Mouse (Mus musculus): ENCODE results near the gene St8sia1.

The St8sia1 gene

DNA sequence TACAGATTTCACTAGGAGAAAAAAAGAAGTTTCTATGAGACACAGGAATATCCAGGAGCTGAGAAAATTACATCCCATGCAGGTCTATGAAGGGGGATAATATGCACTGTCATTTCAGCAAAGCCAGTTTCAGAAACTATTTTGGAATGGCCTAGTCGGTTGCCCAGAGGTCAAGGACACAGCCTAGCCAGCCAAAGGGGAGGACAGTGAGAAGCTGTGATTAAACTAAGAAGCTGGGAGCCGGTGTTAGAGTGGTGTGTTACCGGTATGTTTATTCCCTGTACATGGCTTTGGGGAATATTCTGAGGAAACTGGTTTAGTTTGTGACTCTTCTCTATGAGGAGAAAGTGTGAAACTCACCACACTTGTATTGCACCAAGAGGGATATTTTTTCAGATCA is 68.9 kb downstream of the St8sia1 start:
- no peak for DNase-seq

DNA sequence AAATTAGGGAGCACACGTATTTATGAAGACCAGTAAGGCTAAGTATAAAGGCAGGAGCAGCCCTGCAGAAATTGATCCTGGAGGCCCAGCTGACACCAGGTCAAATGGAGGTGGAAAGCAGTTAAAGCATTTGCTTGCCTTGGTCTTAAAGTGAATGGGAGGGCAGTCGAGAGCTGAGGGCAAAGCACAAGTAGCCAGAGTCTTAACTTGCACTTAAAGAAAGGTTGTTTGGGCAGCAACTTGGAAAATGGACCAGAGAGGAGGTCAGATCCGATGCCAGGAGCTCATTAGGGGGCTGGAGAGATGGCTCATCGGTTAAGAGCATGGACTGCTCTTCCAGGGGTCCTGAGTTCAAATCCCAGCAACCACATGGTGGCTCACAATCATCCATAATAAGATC is 70.5 kb downstream of the St8sia1 start:
- DNase-seq: peak in 1 of 2 experiments; percentile 27

DNA sequence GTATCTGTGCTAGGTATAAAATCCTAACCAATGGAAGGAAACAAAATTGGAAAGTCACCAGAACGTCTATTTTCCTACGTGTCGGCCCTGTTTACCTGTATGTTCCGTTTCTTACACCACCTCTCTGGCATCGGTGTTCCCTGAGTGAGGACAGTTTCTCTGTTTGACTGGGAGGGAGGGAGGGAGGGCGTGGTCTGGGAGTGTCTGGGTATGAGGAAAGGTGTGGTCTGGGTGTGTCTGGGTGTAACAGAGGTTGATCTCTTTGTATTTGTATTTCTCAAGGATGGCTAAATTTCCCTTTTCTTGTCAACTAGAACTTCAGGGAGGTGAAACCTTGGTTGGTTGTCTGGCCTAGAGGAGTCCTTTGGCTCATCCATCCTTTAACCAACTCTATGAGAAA is 73.9 kb downstream of the St8sia1 start:
- no peak for DNase-seq

DNA sequence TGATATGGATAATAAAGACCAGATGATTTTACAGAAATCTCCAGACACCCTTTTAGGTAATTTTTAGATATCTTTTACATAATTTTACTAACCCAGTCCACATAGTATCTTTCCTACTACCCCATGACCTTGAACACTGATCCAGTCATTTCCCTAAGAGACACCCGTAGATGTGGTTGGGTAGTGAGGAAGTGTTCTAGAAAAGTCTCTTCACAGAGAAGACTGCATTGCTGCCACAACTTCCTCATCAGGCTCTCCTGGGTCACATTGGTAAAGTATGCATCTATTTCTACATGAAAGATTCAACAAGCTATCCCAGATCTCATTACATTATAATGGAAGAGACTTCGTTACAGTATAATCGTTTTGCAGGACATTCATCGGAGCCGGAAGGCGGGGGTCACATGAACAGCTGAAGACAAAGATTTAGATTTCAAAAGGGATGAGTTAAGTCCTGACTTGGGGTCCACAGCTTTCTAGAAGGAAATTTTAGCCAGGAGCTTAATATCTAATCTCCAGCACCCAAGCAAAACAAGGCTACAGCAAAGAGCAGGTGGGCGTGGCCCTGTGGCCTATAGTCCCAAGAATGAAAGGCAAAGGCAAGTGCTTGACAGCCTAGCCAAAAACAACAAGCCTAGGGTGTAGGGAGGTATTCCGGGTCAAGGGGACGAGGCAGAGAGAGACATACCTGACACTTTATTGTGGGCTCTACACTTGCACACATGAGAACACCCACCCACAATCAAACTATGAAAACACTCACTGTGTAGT is 75.1 kb downstream of the St8sia1 start:
- peak in 1 of 2 experiments; percentile 49 for DNase-seq

GRCm38 (mm10) chr6:142888346-142888745 is 75.9 kb downstream of the St8sia1 start:
- no peak for DNase-seq

DNA sequence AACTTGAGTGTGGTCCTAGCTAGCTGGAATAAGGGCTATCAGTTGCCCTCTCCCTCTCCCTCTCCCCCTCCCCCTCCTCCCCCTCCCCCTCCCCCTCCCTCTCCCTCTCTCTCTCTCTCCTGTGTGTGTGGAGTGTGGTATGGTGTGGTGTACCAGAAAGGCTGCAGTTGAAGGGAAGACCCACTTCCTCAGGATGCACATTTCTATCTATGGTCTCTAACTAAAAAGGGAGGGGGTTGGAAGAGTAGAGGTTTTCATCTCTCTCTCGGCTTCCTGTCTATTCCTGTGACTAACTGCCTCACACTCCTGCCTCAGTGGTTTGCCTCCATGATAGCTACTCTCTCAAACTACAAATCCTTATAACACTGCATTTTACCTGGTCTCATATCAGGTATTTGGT is 76.9 kb downstream of the St8sia1 start:
- no peak for DNase-seq

DNA sequence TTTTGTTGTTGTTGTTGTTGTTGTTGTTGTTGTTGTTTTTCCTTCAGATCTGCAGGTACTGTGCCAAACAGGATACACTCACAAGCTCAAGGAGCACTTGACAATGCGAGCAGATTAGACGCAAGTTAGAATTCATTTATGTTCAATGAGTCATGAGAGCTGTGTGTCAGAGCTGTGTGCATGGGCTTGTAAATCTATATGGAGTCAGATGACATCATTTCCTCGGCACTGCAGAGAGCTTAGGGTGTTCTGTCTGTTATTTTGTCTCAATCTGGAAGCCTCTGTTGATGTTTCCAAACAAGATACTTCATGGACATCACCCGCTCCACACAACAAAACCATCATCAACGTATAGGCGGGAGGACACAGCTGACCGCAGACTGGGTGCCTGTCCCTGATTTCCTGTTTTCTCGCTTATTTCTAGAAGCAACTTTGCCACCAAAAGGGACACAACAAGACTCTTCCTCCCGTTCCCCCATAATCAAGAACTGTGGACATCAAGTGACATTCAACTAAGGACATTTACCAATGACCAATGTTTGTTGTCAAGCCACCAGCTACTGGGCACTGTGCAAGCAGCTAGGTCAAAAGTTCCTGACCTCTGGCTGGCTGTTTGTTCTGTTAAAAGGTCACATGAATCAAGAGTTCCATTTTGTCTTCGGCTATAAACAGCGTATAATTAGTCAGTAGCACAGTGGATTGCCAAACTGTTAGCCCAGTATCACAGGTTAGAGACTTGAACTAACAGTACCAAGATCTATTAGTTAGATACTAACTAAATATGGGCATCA is 78.7 kb downstream of the St8sia1 start:
- DNase-seq: no peak

- DNase-seq: no peak
These were observed 80.1 kb downstream of the St8sia1 start for GRCm38 (mm10) chr6:142884128-142884527.

DNA sequence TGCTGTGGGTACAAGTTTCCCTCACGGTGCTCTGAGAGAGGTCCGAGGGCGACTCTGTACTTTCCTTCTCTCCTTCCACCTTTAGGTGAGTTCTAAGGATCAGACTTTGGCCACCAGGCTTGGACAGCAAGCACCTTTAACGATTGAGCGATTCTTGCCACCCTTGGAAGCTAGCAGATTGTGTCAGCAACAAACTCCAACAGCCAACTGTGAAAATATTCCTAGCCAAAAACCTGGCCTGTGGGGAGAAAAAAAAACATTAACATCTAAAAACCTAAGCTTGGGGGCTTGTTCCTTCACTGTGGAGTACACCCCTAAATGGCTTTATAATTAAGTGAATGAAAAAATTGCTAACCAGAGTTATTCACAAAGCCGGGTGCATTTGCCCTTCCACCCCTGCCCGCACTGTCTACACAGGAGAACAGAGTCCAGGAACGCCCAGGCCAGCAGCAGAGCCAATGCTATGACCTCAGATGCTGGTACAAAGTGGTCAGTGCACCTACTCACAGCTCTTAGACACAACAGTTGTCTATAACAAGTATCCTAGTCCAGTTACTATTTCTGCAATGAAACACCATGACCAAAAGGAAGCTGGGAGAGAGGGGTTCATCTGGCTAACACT is 83.3 kb downstream of the St8sia1 start:
- peak; percentile 86 to 87 for DNase-seq

- peak; percentile 88 to 92 for DNase-seq
These were observed 85.2 kb downstream of the St8sia1 start for GRCm38 (mm10) chr6:142878744-142879701.

- DNase-seq: no peak
These were observed 87.0 kb downstream of the St8sia1 start for GRCm38 (mm10) chr6:142877221-142877620.

- no peak for DNase-seq
These were observed 87.9 kb downstream of the St8sia1 start for GRCm38 (mm10) chr6:142876279-142876899.

DNA sequence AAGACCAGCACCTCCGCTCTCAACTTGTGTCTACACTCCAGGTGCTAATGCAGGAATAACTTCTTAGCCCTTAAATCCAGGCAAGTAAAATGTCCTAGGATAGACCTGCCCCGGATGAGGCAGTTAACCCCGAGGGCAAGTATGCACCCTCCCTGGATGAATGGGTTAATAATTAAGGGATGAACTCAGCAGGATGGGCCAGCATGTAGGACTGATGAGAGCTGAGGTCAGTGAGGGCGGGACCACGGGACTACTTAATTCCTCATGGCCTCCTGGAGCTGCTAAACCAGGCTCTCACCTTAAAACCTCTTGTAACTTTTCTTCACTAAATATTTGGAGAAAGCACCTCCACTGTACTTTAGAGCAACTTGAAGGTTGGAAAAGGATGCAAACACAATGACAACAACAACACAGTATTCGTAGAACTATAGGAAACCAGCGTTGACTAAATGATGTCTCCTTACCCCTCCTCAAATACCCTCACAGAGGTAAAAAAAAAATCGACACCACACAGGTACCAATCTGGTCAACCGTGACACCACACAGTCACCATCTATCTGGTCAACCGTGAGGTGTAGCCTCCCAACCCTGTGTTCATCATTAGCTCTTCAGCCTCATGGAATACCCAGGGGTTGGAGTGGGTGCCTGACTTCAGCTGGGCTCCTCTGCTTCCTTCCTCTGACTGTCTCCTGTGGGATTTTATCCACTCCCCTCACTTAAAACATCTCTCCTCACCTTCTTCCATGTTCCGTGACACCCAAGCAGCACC is 90.3 kb downstream of the St8sia1 start:
- peak; percentile 89 to 94 for DNase-seq

- DNase-seq: no peak
These were observed 94.4 kb downstream of the St8sia1 start for GRCm38 (mm10) chr6:142869715-142870422.

GRCm38 (mm10) chr6:142867471-142868055 is 96.7 kb downstream of the St8sia1 start:
- DNase-seq: no peak

GRCm38 (mm10) chr6:142867023-142867422 is 97.2 kb downstream of the St8sia1 start:
- no peak for DNase-seq

- DNase-seq: no peak
These were observed 99.1 kb downstream of the St8sia1 start for GRCm38 (mm10) chr6:142865199-142865598.

GRCm38 (mm10) chr6:142863881-142864280 is 100.4 kb downstream of the St8sia1 start:
- DNase-seq: no peak

GRCm38 (mm10) chr6:142862265-142862664 is 102.0 kb downstream of the St8sia1 start:
- DNase-seq: no peak

DNA sequence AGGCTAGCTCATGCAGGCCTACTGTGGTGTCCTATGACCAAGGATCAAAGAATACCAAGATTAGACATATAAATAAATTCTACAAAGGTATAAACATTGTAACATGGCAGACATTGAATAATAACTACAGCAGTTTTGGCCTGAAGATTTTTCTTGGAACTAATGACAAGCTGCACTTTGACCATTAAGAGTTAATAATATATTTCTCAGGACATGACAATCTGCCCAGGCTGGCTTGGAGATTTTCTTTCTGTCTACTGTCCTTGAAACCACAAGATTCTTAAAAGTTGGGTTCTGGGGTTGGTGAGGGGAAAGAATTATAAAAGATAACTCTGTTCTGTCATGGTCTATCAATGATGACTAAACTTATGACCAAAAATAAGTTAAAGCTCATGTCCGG is 103.9 kb downstream of the St8sia1 start:
- peak in 1 of 2 experiments; percentile 38 for DNase-seq
